Mouse (Mus musculus): ENCODE results near the gene Ptpn1.

DNA sequence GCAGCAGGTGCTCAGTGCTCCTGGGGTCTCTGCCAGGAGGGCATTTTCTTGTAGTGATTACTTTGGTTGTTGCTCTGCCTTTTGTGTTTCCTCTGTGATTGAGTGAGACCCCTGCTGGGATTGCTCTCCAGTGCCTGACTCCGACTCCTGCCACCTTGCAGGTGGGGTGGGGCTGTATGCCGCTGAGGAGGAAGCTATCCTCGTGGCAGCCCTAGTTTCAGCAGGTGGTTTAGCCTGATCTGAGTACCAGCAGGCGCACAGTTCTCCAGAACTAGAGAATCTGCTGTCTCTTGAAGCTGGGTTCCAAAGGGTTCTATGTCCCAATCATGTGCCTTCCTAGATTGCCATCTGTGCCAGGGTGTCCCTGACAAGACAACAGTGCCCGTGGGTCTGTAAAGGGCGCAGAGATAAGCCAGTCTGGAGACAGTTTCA lies 9.9 kb downstream of the Ptpn1 start:
- TF ChIP-seq POLR2A (IDR thresholded peaks at IDR 0.05; ENCODE audit: extremely low read depth, insufficient read depth, low read length) (no peak), CTCF (IDR thresholded peaks at IDR 0.05; ENCODE audit: extremely low read depth, insufficient read depth, low read length) (no peak)

Data from cortical plate, adult 2 months (tissue).